Mouse (Mus musculus): ENCODE results near the gene Tex50. TPM values are rescaled to one million over a fixed set of nuclear protein-coding genes. Genes with fewer than 3 reads are reported as not detected.

Tex50 gene
- polyA plus RNA-seq, 1 experiment from 2014 or later, result 0.21 TPM

Other genes with a start within 250 kb of the Tex50 start
- 2.3 and 2.5 TPM in 2 replicates for gene Serpinc1, start 180.7 kb downstream of the Tex50 start, polyA plus RNA-seq (2016; fragmentation: Nextera tagmentation; extraction: Ambion mirVana)
- 5.7 TPM in 2 replicates for gene Zbtb37, start 124.5 kb downstream of the Tex50 start, polyA plus RNA-seq (2016; fragmentation: Nextera tagmentation; extraction: Ambion mirVana)
- gene Dars2, start 88.7 kb downstream of the Tex50 start, polyA plus RNA-seq (2016; fragmentation: Nextera tagmentation; extraction: Ambion mirVana), result 59.0 and 68.3 TPM in 2 replicates
- gene Cenpl, start 88.6 kb downstream of the Tex50 start, polyA plus RNA-seq (2016; fragmentation: Nextera tagmentation; extraction: Ambion mirVana), result 36.2 and 40.7 TPM in 2 replicates
- gene Klhl20, start 27.8 kb downstream of the Tex50 start, polyA plus RNA-seq (2016; fragmentation: Nextera tagmentation; extraction: Ambion mirVana), result 16.4 and 16.7 TPM in 2 replicates
- gene Ankrd45, start 16.6 kb downstream of the Tex50 start, polyA plus RNA-seq (2016; fragmentation: Nextera tagmentation; extraction: Ambion mirVana), result 5.1 and 5.6 TPM in 2 replicates
- gene Prdx6, start 91.9 kb upstream of the Tex50 start, polyA plus RNA-seq (2016; fragmentation: Nextera tagmentation; extraction: Ambion mirVana), result 783 and 804 TPM in 2 replicates
- gene Tnfsf4, start 236.1 kb upstream of the Tex50 start, polyA plus RNA-seq (2016; fragmentation: Nextera tagmentation; extraction: Ambion mirVana), result not detected in 2 replicates

Measured in embryonic facial prominence, embryonic 10.5 days (tissue).